Mouse (Mus musculus) neural tube, embryonic 11.5 days (tissue): ENCODE data around the gene Prkg1. TPM values are rescaled to one million over a fixed set of nuclear protein-coding genes. Genes with fewer than 3 reads are reported as not detected.
A peak's percentile ranks its signal among the peaks of the same experiment; 100 is the strongest.

Experiments used
- ATAC-seq: fragments of 200-750 bp; cut with Nextera tagmentation; 2 replicates; pipeline ENCODE4 v1.8.0; 2017; ENCODE audit warnings: moderate number of reproducible peaks, mild to moderate bottlenecking, moderate TSS enrichment, moderate library complexity; ENCODE audit not compliant: insufficient read depth, low FRiP score, low TSS enrichment
- DNase-seq: peaks from one replicate; pipeline ENCODE4 v3.0.0-alpha.2; 2015; ENCODE audit warnings: low spot score
- H3K27ac ChIP-seq: fragments of 300-500 bp; sonication (generic); 2 replicates; pipeline ENCODE4 v1.5.1; 2014; ENCODE audit warnings: low read depth, mild to moderate bottlenecking, low read length
- H3K27me3 ChIP-seq: fragments of 300-500 bp; sonication (generic); 2 replicates; pipeline ENCODE4 v1.6.1; 2014; ENCODE audit warnings: mild to moderate bottlenecking, low read length, mixed read lengths; ENCODE audit not compliant: control insufficient read depth, insufficient read depth
- H3K36me3 ChIP-seq: fragments of 300-500 bp; sonication (generic); 2 replicates; pipeline ENCODE4 v1.6.1; 2014; ENCODE audit warnings: mild to moderate bottlenecking, low read length, moderate library complexity, mixed read lengths; ENCODE audit not compliant: control insufficient read depth, insufficient read depth
- H3K4me1 ChIP-seq: fragments of 300-500 bp; sonication (generic); 2 replicates; pipeline ENCODE4 v1.6.1; 2014; ENCODE audit warnings: low read length, mixed read lengths; ENCODE audit not compliant: control insufficient read depth, insufficient read depth
- H3K4me2 ChIP-seq: fragments of 300-500 bp; sonication (generic); 2 replicates; pipeline ENCODE4 v1.6.1; 2014; ENCODE audit warnings: low read depth, mild to moderate bottlenecking, moderate library complexity
- H3K4me3 ChIP-seq: fragments of 300-500 bp; sonication (generic); 2 replicates; pipeline ENCODE4 v1.5.1; 2014; ENCODE audit warnings: low read depth, low read length
- H3K9ac ChIP-seq: fragments of 300-500 bp; sonication (generic); 2 replicates; pipeline ENCODE4 v1.6.1; 2014; ENCODE audit warnings: mild to moderate bottlenecking, low read length
- H3K9me3 ChIP-seq: fragments of 300-500 bp; sonication (generic); 2 replicates; pipeline ENCODE4 v1.6.1; 2016; ENCODE audit warnings: low read length; ENCODE audit not compliant: control insufficient read depth
- WGBS: fragments of 180-500 bp; shearing (Covaris S2); extraction: QIAGEN DNeasy Blood & Tissue Kit; methylation state at CpG from one replicate; pipeline ENCODE4 v1.1.7; 2014; 5-methylcytosine and 5-hydroxymethylcytosine counted together
- polyA plus RNA-seq: library from polyadenylated mRNA; unstranded; fragments of >200 nt; fragmentation: Nextera tagmentation; extraction: Ambion mirVana; gene quantifications from 2 replicates; pipeline ENCODE4 v1.2.1, GENCODE M21; 2014

Prkg1 gene
- polyA plus RNA-seq, 1 experiment from 2014 or later: 8.2 TPM

- H3K27me3 ChIP-seq: no peaks in the 10 kb centered on the region
- WGBS: 93% methylated on average over 3 of the region's 3 CpGs
- no peak overlapping the region for H3K9ac ChIP-seq
- no peak overlapping the region for H3K4me3 ChIP-seq
- ATAC-seq (no peak), DNase-seq (no peak)
- no peak overlapping the region for H3K4me2 ChIP-seq
- no peaks in the 10 kb centered on the region for H3K4me1 ChIP-seq
- H3K36me3 ChIP-seq: no peaks in the 10 kb centered on the region
- H3K27ac ChIP-seq: no peak overlapping the region
- H3K9me3 ChIP-seq: no peaks in the 10 kb centered on the region
Measured at GRCm38 (mm10) chr19:31099369-31099768, 665.5 kb downstream of the Prkg1 start.

- DNase-seq (no peak), ATAC-seq (no peak)
- Histone ChIP-seq H3K9ac (no peak overlapping the region), H3K27ac (no peak overlapping the region), H3K27me3 (no peaks in the 10 kb centered on the region), H3K4me1 (no peaks in the 10 kb centered on the region), H3K36me3 (no peaks in the 10 kb centered on the region), H3K4me3 (no peak overlapping the region), H3K9me3 (no peaks in the 10 kb centered on the region), H3K4me2 (no peak overlapping the region)
- WGBS: 85% methylated on average over 3 of the region's 3 CpGs
Measured at GRCm38 (mm10) chr19:31097857-31098256, 667.0 kb downstream of the Prkg1 start.

DNA sequence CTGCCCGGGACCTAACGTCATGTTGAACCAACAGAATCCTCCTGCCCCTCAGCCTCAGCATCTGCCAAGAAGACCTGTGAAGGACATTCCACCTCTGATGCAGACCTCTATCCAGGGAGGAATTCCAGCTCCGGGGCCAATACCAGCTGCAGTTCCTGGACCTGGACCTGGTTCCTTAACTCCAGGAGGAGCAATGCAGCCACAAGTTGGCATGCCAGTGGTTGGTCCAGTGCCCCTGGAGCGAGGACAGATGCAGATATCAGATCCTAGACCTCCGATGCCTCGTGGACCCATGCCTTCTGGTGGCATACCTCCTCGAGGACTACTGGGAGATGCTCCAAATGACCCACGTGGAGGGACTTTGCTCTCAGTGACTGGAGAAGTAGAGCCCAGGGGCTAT, 681.1 kb downstream of the Prkg1 start:
- H3K4me2 ChIP-seq: peak overlapping the region; percentile 84
- H3K9me3 ChIP-seq: no peaks in the 10 kb centered on the region; the same call in 1 of the 2 replicates
- ATAC-seq (no peak), DNase-seq (no peak)
- WGBS: 94% methylated on average over 8 of the region's 8 CpGs
- H3K4me3 ChIP-seq: peak overlapping the region; percentile 51
- peaks cover 12% of the 10 kb centered on the region for H3K4me1 ChIP-seq
- peak overlapping the region; percentile 69 for H3K9ac ChIP-seq
- no peaks in the 10 kb centered on the region for H3K27me3 ChIP-seq
- peaks cover 16% of the 10 kb centered on the region for H3K36me3 ChIP-seq
- no peak overlapping the region for H3K27ac ChIP-seq

GRCm38 (mm10) chr19:31082662-31083429, 682.0 kb downstream of the Prkg1 start, which contains the start of gene Cstf2t:
Gene Cstf2t, plus strand, starts transcription at chr19:31082837.
- Histone ChIP-seq H3K4me3 (peak within 1 kb of the TSS; percentile 51), H3K9ac (peak within 1 kb of the TSS; percentile 69), H3K9me3 (no peaks in the 10 kb centered on the region; the same call in 1 of the 2 replicates), H3K27ac (peak within 1 kb of the TSS; percentile 42), H3K27me3 (no peaks in the 10 kb centered on the region), H3K36me3 (peaks cover 16% of the 10 kb centered on the region), H3K4me2 (peak within 1 kb of the TSS; percentile 84), H3K4me1 (peaks cover 12% of the 10 kb centered on the region)
- WGBS: 2% methylated on average over 56 of the region's 56 CpGs
- peak; percentile 98 for DNase-seq
- peak; percentile 99 for ATAC-seq

DNA sequence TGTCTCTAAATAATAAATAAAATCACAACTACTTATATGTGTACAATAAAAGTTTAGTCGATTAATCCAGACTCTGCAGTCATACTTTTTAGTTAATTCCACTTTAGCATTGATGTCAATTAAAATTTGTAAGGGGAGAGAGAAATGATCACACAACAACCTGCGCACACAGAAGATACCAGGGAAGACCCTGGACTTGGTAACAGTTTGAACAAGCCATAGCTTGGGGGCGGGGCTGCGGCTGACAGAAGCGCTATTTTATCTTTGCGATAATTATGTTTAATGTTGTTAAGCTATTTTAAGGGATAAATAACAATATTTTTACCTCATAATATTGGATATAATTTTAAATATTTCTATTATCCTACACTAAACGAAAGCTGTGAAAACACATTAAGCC, 682.6 kb downstream of the Prkg1 start:
- H3K27ac ChIP-seq: peak overlapping the region; percentile 42

GRCm38 (mm10) chr19:31078241-31078640, 686.6 kb downstream of the Prkg1 start:
- Histone ChIP-seq H3K36me3 (no peaks in the 10 kb centered on the region), H3K4me1 (peaks cover under 1% of the 10 kb centered on the region; the same call in 1 of the 2 replicates), H3K9me3 (no peaks in the 10 kb centered on the region), H3K27ac (no peak overlapping the region), H3K27me3 (no peaks in the 10 kb centered on the region), H3K4me2 (no peak overlapping the region), H3K4me3 (no peak overlapping the region), H3K9ac (no peak overlapping the region)
- DNase-seq: no peak
- no peak for ATAC-seq
- 70% methylated on average over 3 of the region's 3 CpGs for WGBS

More for the DNA sequence above, 682.6 kb downstream of the Prkg1 start:
- Histone ChIP-seq H3K4me1 (peaks cover 12% of the 10 kb centered on the region), H3K27me3 (no peaks in the 10 kb centered on the region), H3K36me3 (peaks cover 16% of the 10 kb centered on the region), H3K4me2 (peak overlapping the region; percentile 39), H3K9me3 (no peaks in the 10 kb centered on the region; the same call in 1 of the 2 replicates), H3K9ac (peak overlapping the region; percentile 20; the same call in 1 of the 2 replicates), H3K4me3 (peak overlapping the region; percentile 51)
- ATAC-seq (peak; percentile 60), DNase-seq (no peak)
- WGBS: 22% methylated on average over 7 of the region's 7 CpGs

DNA sequence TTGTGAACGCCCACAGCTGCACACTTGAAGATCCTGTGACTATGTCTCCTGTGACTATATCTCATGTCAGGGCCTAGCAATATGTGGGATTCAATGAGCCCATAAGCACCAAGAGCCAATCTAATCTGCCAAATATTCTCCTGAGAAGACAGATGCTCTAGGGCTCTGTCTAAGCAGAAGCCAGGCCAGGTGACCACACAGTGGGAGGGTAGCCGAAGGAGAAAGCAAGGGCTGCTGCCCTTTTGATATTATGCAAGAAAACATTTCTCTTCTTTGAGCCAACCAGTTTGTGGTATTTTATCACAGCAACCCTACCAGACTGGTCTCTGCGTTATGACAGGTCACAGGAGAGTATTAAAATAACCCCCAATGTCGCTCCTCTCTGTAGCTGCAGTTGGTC, 688.7 kb downstream of the Prkg1 start:
- DNase-seq (no peak), ATAC-seq (no peak)
- Histone ChIP-seq H3K36me3 (no peaks in the 10 kb centered on the region), H3K4me3 (no peak overlapping the region), H3K27me3 (no peaks in the 10 kb centered on the region), H3K9ac (no peak overlapping the region), H3K27ac (no peak overlapping the region), H3K9me3 (no peaks in the 10 kb centered on the region), H3K4me1 (no peaks in the 10 kb centered on the region), H3K4me2 (no peak overlapping the region)
- WGBS: 82% methylated on average over 4 of the region's 4 CpGs

DNA sequence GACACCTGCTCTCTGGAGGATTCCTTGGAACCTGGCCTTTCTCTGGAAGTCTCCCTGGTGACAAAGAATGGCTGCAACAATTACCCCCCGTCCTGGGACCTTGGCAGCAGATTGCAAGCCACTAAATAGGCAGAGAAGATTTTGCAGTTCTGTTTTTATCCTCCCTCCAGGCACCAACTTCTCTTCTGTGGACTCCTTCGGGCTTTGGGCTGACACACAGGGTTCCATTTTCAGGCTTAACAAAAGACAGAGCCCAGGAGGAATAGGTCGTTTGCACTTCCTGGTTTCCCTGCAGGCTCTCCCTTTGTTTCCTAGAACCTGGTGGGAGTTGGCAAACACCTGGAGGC, 690.1 kb downstream of the Prkg1 start:
- no peaks in the 10 kb centered on the region for H3K27me3 ChIP-seq
- no peaks in the 10 kb centered on the region for H3K9me3 ChIP-seq
- no peaks in the 10 kb centered on the region for H3K4me1 ChIP-seq
- DNase-seq: no peak
- no peak overlapping the region for H3K4me2 ChIP-seq
- 0 out of 2 replicates have a peak, but pooled peaks have one; percentile 23 for ATAC-seq
- H3K4me3 ChIP-seq: no peak overlapping the region
- 0 out of 2 replicates have a peak overlapping the region, but pooled peaks have one; percentile 29 for H3K27ac ChIP-seq
- WGBS: 18% methylated on average over 3 of the region's 3 CpGs
- H3K9ac ChIP-seq: no peak overlapping the region
- no peaks in the 10 kb centered on the region for H3K36me3 ChIP-seq
